Mouse (Mus musculus) megakaryocyte-erythroid progenitor cell, adult 5-6 weeks (primary cell): ENCODE results near the gene Ucn3. TPM values are rescaled to one million over a fixed set of nuclear protein-coding genes. Genes with fewer than 3 reads are reported as not detected.

ENCODE experiments used
- ATAC-seq: replicated peaks from 2 replicates; pipeline ENCODE4 v1.8.0; 2016; ENCODE audit warnings: mild to moderate bottlenecking, inconsistent platforms; ENCODE audit not compliant: severe bottlenecking, poor library complexity, low FRiP score, low TSS enrichment
- total RNA-seq, 2 experiments: library from RNA; stranded (forward) in 1 of 2; stranded (reverse) in 1 of 2; fragments of 200-1000, 215-1000 nt in 1 of 2; fragments of >200 nt in 1 of 2; fragmentation: Nextera tagmentation in 1 of 2; gene quantifications; 2 replicates each; pipeline ENCODE4 v1.2.3; 2014 to 2017

The Ucn3 gene
- total RNA-seq, 2 experiments from 2014 or later = not detected

DNA sequence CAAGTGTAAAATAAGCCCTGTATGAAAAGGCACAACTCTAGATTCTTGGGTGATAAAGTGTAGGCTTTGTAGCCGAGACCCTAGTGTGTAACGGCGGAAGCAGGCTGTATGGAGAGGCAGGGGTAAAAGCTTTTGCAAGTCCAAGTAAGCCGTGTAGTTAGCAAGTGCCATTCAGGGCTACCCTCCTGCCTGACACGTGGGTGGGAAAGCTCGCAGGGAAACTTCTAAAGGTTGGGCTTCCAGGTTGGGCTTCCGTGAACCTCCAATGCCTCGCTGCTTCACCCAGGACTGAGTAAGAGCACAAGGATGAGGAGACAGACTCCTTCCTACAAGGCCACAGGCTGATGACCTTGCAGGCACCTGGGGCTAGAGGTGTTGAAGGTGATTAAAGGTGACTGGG is 50.6 kb downstream of the Ucn3 start:
- ATAC-seq = no peak

DNA sequence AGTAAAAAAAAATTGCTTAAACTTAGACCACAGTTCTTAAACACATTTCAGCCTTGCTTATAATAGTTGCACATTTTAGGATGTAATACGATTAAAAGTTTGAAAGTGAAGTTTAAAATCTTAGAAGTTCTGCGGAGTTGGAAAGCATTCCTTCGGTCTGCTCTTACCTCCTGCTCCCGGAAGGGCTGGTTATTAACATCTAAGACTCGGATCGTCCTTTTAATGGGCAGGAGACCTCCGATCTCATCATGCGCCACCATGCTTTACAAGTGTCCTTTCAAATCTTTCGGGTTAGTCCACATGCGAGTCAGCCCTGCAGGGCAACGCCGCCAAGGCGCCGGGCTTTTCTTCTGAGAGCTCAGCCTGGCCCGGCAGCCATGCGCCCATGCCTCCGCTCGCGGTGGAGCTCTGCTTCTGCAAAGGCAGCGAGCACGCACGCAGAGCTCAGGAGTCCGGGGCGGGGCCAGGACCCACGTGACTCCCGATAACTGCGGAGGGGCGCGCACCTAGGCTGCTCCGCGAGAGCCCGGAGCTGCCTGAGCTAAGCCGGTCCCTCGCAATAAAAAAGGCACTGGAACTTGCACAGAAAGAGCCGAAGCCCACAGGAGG is 51.9 kb downstream of the Ucn3 start:
- peak; percentile 95 for ATAC-seq

DNA sequence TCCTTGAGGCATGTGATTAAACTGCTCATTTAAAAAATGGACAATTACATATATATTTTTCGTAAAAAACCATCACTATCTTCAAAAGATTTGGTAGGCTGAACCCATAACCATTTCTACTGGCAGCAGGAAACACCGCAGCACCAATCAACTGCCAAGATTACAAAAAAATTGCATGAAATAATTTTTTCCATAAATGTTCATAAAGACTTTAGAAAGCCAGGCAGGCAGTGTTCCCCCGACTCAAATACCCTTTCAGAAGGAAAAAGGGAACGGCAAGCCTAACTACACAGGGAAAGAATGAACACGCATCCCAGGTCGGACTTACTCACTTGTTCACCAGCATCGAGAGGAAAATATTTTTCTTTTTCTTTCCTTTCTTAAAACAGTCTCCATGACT is 52.5 kb downstream of the Ucn3 start:
- ATAC-seq = no peak

DNA sequence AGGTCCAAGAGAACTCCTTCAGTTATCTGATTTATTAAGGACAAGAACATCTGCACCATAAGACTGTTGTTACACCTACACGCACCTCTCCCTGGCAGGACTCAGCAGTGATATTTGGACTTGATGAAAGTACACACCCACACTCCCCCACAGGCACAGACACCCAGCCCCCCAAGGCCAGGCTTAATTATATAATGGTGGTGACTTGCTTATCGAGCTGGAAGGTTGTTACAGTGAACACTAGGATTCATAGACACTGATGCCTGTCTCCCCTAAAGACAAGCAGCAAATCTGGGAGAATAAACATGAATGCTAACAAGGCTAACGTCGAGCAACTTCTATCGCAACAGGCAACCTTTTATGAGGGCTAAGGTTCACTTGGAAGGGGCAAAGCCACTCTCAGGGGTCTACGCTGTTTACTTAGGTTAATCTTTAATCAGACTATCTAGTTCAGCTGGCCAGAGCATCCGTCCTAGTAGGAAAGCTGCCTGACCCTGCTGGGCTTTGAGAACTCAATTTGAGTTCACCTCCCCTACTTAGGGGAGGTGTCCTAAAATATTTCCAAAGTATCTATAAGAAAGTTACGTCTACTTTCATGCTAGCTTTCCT is 53.6 kb downstream of the Ucn3 start:
- ATAC-seq = 0 out of 2 replicates have a peak, but pooled peaks have one; percentile 15

Other genes starting within 250 kb of the Ucn3 start
- not detected in 2 replicates for gene Calml3, start 141.0 kb downstream of the Ucn3 start, total RNA-seq (2014; fragmentation: Nextera tagmentation)
- gene Calml3, start 141.0 kb downstream of the Ucn3 start, total RNA-seq (2017) = not detected in 2 replicates
- gene Calm4, start 107.6 kb downstream of the Ucn3 start, total RNA-seq (2014; fragmentation: Nextera tagmentation) = not detected in 2 replicates
- not detected in 2 replicates for gene Calm4, start 107.6 kb downstream of the Ucn3 start, total RNA-seq (2017)
- gene Calm5, start 91.2 kb downstream of the Ucn3 start, total RNA-seq (2014; fragmentation: Nextera tagmentation) = not detected in 2 replicates
- not detected in 2 replicates for gene Calm5, start 91.2 kb downstream of the Ucn3 start, total RNA-seq (2017)
- 112 and 118 TPM in 2 replicates for gene Net1, start 27.1 kb downstream of the Ucn3 start, total RNA-seq (2014; fragmentation: Nextera tagmentation)
- gene Net1, start 27.1 kb downstream of the Ucn3 start, total RNA-seq (2017) = 315 and 336 TPM in 2 replicates
- 0.52 TPM in 1 of 2 replicates, not detected in the other for gene Tubal3, start 27.1 kb downstream of the Ucn3 start, total RNA-seq (2014; fragmentation: Nextera tagmentation)
- gene Tubal3, start 27.1 kb downstream of the Ucn3 start, total RNA-seq (2017) = not detected in 2 replicates
- gene Akr1c14, start 103.7 kb upstream of the Ucn3 start, total RNA-seq (2014; fragmentation: Nextera tagmentation) = not detected in 2 replicates
- gene Akr1c14, start 103.7 kb upstream of the Ucn3 start, total RNA-seq (2017) = not detected in 2 replicates
- gene Akr1c18, start 205.3 kb upstream of the Ucn3 start, total RNA-seq (2014; fragmentation: Nextera tagmentation) = not detected in 2 replicates
- not detected in 2 replicates for gene Akr1c18, start 205.3 kb upstream of the Ucn3 start, total RNA-seq (2017)
- gene Akr1c13, start 245.8 kb upstream of the Ucn3 start, total RNA-seq (2014; fragmentation: Nextera tagmentation) = 8.3 and 13.6 TPM in 2 replicates
- gene Akr1c13, start 245.8 kb upstream of the Ucn3 start, total RNA-seq (2017) = 21.0 and 47.9 TPM in 2 replicates